Mouse (Mus musculus) limb, embryonic 10.5 days (tissue): ENCODE results near the gene Foxr1. TPM values are rescaled to one million over a fixed set of nuclear protein-coding genes. Genes with fewer than 3 reads are reported as not detected.
"Not testable (repeated sequence)": the region's sequence is repeated elsewhere in the genome, so short reads cannot be mapped to it uniquely, and the experiment has no call there.

Experiments
- DNase-seq: peaks from one replicate; pipeline ENCODE4 v3.0.0-alpha.2; 2017; ENCODE audit warnings: low spot score
- H3K27ac ChIP-seq: fragments of 300-500 bp; sonication (generic); 2 replicates; pipeline ENCODE4 v1.5.1; 2016; ENCODE audit warnings: mild to moderate bottlenecking
- H3K27me3 ChIP-seq: fragments of 300-500 bp; sonication (generic); 2 replicates; pipeline ENCODE4 v1.6.1; 2016; ENCODE audit warnings: low read depth, mild to moderate bottlenecking; ENCODE audit not compliant: poor library complexity, severe bottlenecking
- H3K36me3 ChIP-seq: fragments of 300-500 bp; sonication (generic); 2 replicates; pipeline ENCODE4 v1.6.1; 2016; ENCODE audit warnings: mild to moderate bottlenecking, moderate library complexity
- H3K4me1 ChIP-seq: fragments of 300-500 bp; sonication (generic); 2 replicates; pipeline ENCODE4 v1.6.1; 2016
- H3K4me3 ChIP-seq: fragments of 300-500 bp; sonication (generic); 2 replicates; pipeline ENCODE4 v1.5.1; 2016; ENCODE audit warnings: mild to moderate bottlenecking, moderate library complexity
- H3K9me3 ChIP-seq: fragments of 300-500 bp; sonication (generic); replicated peaks from 2 replicates; pipeline ENCODE4 v1.6.1; 2016; ENCODE audit warnings: mild to moderate bottlenecking
- WGBS: fragments of 180-500 bp; shearing (Covaris S2); methylation state at CpG from one replicate; pipeline ENCODE4 v1.1.7; 2016; 5-methylcytosine and 5-hydroxymethylcytosine counted together
- polyA plus RNA-seq: library from polyadenylated mRNA; unstranded; fragments of >200 nt; fragmentation: Nextera tagmentation; extraction: Ambion mirVana; gene quantifications from 2 replicates; pipeline ENCODE4 v1.2.1, GENCODE M21; 2016

The Foxr1 gene
- polyA plus RNA-seq, 1 experiment from 2014 or later: not detected

DNA sequence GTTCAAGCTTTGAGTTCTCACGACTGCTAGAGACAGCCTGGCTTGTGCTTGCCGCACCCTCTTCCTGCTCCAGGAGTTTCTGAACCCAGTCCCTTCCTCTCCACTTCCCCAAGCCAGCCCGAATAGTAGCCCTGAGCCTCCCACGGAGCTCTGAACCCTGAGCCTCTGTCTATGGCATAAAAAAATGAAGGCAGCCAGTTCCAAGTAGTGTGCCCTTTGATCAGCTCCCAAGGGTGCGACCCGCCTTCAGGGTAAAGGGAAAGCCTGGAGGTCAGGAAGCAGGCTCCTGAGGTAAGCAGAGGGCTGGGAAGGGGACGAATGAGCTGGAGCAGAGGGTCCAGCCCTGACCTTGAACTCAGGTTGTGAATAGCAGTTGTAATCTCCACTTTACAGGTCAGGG is 27.3 kb upstream of the Foxr1 start:
- Histone ChIP-seq H3K4me3 (no peak overlapping the region), H3K9me3 (no peaks in the 10 kb centered on the region), H3K27me3 (peaks cover 17% of the 10 kb centered on the region), H3K36me3 (no peaks in the 10 kb centered on the region), H3K4me1 (0 out of 2 replicates have a peak, but pooled peaks cover 4% of the 10 kb centered on the region), H3K27ac (no peak overlapping the region)
- no peak for DNase-seq
- 61% methylated on average over 7 of the region's 7 CpGs for WGBS

DNA sequence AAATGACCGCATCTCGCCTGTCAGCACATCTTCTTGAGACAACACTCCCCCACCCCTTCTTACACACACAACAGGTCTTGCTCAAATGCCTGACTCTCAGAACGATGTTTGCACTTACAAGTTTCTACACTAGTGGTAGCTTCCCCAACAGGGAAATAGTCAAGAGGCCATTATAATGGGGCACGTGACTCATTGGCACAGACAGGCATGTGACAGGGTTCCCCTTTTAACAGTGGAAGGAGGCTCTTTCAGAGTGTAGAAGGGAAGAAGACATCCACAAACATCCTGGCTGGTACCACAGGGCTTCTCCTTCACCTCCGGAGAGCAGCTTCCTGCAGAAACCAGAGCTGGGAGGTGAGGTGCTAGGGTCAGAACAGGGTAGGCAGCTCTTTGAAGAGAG is 21.0 kb upstream of the Foxr1 start:
- no peaks in the 10 kb centered on the region for H3K9me3 ChIP-seq
- H3K36me3 ChIP-seq: no peaks in the 10 kb centered on the region
- peaks cover 13% of the 10 kb centered on the region for H3K27me3 ChIP-seq
- H3K27ac ChIP-seq: no peak overlapping the region
- peaks cover 7% of the 10 kb centered on the region for H3K4me1 ChIP-seq
- 87% methylated on average over 5 of the region's 5 CpGs for WGBS
- DNase-seq: no peak
- no peak overlapping the region for H3K4me3 ChIP-seq

DNA sequence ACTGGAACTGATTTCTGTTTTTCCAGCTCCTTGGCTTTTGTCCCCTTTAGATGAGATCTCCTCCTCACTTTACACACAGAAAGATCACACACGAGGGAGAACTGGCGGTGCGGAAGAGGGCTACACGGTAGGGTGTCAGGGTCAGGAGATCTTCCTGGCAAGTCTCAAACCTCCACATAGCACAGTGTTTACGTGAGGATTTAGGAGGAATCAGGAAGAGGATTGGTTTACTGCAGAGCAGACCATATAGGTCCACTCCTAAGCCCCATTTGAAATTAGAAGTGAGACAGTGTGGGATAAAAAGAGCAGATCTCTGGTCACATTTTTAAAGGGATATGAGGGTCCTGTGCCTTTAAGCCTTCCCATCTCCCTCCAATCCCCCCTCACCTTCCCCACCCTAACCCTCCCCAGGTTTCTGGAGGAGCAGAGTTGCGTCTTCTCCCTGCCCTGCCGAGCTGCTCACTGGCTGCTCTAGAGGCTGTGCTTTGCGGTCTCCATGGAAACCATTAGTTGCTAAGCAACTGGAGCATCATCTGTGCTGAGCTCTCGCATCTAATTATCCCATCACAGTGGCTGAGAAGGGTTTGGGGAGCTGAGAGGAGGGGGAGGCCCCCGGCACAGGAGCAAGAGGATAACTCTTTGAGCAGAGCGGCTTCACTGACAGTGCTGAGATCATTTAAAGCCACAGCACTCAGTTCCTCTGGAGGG is 16.3 kb upstream of the Foxr1 start:
- no peaks in the 10 kb centered on the region for H3K36me3 ChIP-seq
- H3K4me3 ChIP-seq: no peak overlapping the region
- peak; percentile 62 for DNase-seq
- no peak overlapping the region for H3K27ac ChIP-seq
- H3K4me1 ChIP-seq: peaks cover 20% of the 10 kb centered on the region
- 8% methylated on average over 11 of the region's 11 CpGs for WGBS
- H3K27me3 ChIP-seq: peaks cover 59% of the 10 kb centered on the region
- H3K9me3 ChIP-seq: no peaks in the 10 kb centered on the region

DNA sequence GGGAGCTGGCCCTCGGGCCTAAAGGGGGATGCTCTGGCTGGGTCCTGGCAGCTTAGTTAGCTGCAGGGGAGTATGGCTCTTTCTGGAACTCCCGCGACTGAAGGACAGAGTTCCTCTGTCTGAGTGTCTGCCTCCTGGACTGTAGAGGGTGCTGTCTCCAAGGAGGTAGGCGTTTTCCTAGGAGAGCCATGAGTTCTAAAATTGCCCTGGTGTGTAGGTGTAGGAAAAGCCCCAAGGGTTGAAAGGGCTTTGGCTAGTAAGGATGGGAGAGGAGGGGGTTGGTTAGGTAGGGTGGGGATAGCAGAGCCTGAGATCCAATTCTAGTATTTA is 13.9 kb upstream of the Foxr1 start, which contains the start of gene Upk2:
TSS of gene Upk2 (minus strand) at position 86 of the 330 bp plus-strand sequence.
- Histone ChIP-seq H3K27ac (no peak within 1 kb of the TSS; the same call in 1 of the 2 replicates), H3K36me3 (no peaks in the 10 kb centered on the region), H3K9me3 (no peaks in the 10 kb centered on the region), H3K4me3 (0 out of 2 replicates have a peak within 1 kb of the TSS, but pooled peaks have one; percentile 1), H3K27me3 (peaks cover 60% of the 10 kb centered on the region), H3K4me1 (peaks cover 20% of the 10 kb centered on the region)
- 12% methylated on average over 4 of the region's 4 CpGs for WGBS
- DNase-seq: no peak

DNA sequence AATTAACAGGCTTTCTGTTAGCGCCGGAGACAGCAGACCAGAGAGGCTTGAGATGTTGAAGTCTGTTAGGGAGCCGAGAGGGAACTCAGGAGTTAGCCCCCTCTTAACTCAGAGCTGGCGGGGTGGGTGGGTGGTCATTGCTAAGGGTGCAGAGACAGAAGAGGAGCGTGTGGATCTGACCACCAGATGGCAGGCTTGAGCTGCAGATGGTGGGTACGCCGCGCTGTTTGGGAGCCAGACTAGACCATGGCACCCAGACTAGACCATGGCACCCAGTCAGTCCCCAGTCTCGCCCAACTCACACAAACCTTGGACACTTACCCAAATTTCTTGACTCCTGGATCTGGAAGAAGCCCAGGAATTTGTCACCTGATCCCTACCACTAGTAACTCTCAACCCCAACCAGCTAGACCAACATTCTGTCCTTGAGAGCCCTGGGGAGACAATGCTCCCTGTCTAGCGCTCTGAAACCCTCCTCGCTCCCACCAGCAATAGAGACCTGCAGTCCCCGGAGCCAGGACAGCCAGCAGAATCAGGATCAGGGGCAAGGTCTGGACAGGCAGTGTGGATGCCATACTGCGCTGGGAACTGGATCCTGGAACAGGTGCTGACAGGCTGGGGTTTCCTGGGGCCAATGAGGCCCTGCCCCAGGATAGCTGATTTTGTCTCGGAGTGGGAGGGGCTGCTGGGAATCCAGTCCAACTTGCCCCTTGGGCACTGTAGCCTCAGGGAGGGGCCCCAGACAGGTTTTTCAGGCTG is 13.4 kb upstream of the Foxr1 start:
- WGBS: 10% methylated on average over 14 of the region's 14 CpGs
- 0 out of 2 replicates have a peak overlapping the region, but pooled peaks have one; percentile 1 for H3K4me3 ChIP-seq
- DNase-seq: peak; percentile 93
- no peaks in the 10 kb centered on the region for H3K36me3 ChIP-seq
- peaks cover 20% of the 10 kb centered on the region for H3K4me1 ChIP-seq
- no peaks in the 10 kb centered on the region for H3K9me3 ChIP-seq
- no peak overlapping the region; the same call in 1 of the 2 replicates for H3K27ac ChIP-seq
- H3K27me3 ChIP-seq: peaks cover 60% of the 10 kb centered on the region

DNA sequence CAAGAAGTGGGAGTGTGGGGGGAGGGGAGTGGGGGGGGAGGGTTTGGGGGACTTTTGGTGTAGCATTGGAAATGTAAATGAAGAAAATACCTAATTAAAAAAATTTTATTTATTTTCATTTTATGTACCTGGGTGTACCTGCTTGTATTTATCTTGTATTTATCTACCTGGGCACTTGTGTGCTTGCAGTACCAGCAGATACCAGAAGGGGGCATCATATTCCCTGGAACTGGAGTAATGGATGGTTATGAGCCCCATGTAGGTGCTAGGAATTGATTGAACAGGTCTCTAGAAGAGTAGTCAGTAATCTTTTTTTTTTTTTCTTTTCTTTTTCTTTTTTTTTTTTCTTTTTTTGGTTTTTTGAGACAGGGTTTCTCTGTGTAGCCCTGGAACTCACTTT is 9.5 kb upstream of the Foxr1 start:
- peaks cover 33% of the 10 kb centered on the region for H3K27me3 ChIP-seq
- no peaks in the 10 kb centered on the region for H3K9me3 ChIP-seq
- H3K36me3 ChIP-seq: no peaks in the 10 kb centered on the region
- peaks cover 15% of the 10 kb centered on the region for H3K4me1 ChIP-seq
- no peak overlapping the region for H3K4me3 ChIP-seq
- H3K27ac ChIP-seq: no peak overlapping the region
- DNase-seq: no peak

DNA sequence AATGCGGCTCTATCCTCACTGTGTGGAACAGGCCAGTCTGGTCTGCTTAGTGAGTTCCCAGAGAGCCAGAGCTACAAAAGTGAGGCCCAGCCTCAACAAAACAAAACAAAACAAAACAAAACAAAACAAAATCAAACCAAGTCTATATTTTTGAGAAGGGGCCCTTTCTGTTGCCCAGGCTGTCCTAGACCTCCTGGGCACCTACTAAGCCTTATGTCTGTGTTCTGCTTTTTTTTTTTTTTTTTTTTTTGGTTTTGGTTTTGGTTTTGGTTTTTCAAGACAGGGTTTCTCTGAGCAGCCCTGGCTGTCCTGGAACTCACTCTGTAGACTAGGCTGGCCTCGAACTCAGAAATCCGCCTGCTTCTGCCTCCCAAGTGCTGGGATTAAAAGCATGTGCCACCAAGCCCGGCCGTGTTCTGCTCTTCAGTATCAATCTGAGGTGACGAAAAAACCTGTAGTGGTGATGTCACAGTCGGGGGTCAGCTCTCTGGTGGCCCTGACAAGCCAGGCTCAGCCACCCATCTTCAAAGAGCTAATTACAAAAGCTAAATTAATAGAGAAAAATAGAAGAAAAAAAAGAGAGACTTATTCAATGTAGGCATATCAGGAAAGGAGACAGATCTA is 3.6 kb upstream of the Foxr1 start:
- H3K36me3 ChIP-seq, H3K9me3 ChIP-seq, H3K4me3 ChIP-seq, H3K27ac ChIP-seq, DNase-seq, H3K4me1 ChIP-seq, H3K27me3 ChIP-seq: not testable (repeated sequence)
- WGBS: 87% methylated on average over 7 of the region's 7 CpGs

DNA sequence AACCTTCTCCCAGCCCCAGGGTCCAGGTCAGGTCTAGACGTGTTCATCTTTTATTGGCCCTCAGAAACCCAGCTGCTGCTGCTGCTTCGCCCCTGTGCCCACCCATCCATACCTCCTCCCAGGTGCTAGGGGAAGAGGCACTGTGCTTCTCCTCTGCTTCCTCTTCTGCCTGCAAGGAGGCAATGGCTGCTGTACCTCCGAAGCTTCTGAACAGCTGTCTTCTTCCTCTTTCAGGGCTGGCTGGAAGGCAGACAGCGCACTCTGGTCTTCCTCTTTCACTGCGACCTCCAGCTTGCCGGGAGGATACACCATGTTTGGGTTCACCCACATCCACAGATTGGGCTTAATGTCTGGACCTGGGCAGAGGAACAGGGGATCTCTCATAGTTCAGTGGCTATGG is 5.2 kb downstream of the Foxr1 start:
- Histone ChIP-seq H3K36me3 (no peaks in the 10 kb centered on the region), H3K9me3 (no peaks in the 10 kb centered on the region), H3K27ac (no peak overlapping the region), H3K4me1 (peaks cover 8% of the 10 kb centered on the region), H3K27me3 (no peaks in the 10 kb centered on the region), H3K4me3 (no peak overlapping the region)
- WGBS: 79% methylated on average over 6 of the region's 6 CpGs
- DNase-seq: no peak

DNA sequence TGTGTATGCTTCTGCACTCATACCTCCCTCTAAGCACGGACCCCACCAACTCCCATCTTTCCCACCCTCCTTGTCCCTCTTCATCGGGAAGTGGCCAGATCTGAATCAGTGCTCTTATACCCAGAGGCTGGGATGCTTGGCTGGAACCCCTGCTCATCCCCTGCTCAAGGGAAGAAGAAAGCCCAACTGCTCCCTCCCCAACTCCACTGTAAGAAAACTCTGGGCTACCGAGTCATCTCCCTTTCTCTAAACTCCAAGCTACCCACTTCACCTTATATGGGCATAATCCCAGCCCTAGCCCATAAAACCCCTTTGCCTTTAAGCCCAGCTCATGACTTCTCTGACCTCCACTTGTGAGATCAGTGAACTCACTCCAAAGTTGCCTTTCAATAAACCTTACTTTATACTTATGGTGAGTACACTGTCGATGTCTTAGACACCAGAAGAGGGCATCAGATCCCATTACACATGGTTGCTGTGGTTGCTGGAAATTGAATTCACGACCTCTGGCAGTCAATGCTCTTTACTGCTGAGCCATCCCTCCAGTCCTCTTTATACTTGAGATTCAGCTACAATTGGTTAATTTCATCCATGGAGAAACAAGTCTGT is 8.3 kb downstream of the Foxr1 start:
- no peaks in the 10 kb centered on the region for H3K9me3 ChIP-seq
- 57% methylated on average over 5 of the region's 5 CpGs for WGBS

DNA sequence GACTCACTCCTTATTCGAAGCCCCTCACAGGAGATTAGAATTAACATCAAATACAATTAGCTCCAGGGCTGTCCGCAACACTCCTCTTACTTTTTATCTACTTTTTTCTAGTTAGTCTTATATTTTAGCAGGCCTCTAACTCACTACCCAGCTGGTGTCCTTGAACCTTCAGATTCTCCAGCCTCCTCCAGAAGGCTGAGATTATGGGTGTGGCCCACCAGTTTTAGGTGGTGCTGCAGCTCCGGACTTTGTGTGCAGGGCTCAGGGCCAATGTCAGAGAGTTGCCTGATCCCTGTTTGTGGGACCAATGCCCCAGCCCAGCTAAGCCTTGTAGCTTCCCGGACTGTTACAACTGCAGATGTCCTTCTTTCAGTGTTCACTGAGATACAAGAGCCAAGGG is 17.4 kb downstream of the Foxr1 start:
- 91% methylated on average over 4 of the region's 4 CpGs for WGBS
- Histone ChIP-seq H3K9me3 (no peaks in the 10 kb centered on the region), H3K36me3 (no peaks in the 10 kb centered on the region), H3K4me1 (no peaks in the 10 kb centered on the region), H3K27ac (no peak overlapping the region), H3K27me3 (no peaks in the 10 kb centered on the region), H3K4me3 (no peak overlapping the region)
- no peak for DNase-seq

More for the DNA sequence above, 8.3 kb downstream of the Foxr1 start:
- Histone ChIP-seq H3K27ac (no peak overlapping the region), H3K27me3 (no peaks in the 10 kb centered on the region), H3K36me3 (no peaks in the 10 kb centered on the region), H3K4me1 (peaks cover 8% of the 10 kb centered on the region), H3K4me3 (no peak overlapping the region)
- no peak for DNase-seq

DNA sequence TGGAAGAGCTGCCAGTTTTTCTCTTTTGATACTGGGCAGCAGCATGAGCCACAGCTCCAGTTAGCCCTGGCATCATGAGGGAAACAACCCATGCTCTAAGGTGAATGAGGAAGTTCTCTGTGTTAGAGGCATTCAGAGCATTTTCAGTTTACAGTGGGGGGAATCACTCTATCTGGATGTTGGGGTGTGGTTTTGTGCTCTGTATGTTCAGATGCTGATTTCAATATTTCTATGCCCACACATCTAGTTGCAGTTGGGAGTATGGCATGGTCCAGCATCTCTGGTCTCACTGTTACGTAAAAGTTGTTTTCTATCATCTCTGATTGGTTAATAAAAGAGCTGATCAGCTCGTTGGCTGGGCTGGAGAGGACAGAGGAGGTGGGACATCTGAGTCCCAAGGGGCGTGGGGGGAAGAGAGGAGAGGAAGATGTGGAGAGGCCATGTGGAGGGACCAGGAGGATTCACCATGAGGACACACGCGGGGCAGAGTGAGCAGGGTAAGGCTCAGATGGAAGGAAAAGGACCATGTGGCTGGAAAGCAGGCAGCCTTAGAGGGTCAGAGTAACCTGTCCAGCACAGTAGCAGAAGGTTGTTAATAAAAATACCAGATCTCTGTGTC is 20.5 kb downstream of the Foxr1 start:
- Histone ChIP-seq H3K9me3 (no peaks in the 10 kb centered on the region), H3K27me3 (no peaks in the 10 kb centered on the region), H3K27ac (no peak overlapping the region), H3K4me3 (no peak overlapping the region), H3K4me1 (peaks cover 7% of the 10 kb centered on the region), H3K36me3 (peaks cover 12% of the 10 kb centered on the region)
- 83% methylated on average over 5 of the region's 5 CpGs for WGBS
- no peak for DNase-seq

DNA sequence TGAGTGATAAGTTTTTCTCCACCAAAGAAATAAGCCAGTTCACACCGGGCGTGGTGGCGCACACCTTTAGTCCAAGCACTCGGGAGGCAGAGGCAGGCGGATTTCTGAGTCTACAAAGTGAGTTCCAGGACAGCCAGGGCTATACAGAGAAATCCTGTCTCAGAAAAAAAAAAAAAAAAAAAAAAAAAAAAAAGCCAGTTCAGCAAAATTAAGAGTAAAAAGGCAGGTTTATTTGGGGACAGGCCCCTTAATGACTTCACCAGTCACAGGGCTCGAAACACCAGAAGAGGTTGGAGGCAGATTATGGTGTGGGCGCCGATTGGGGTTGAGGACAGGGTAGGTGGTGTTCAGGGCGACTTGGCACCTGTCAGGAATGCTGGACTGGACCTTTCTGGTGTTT is 21.2 kb downstream of the Foxr1 start:
- peaks cover 16% of the 10 kb centered on the region for H3K36me3 ChIP-seq
- not testable (repeated sequence) for H3K4me1 ChIP-seq, H3K27me3 ChIP-seq, H3K9me3 ChIP-seq, H3K27ac ChIP-seq, H3K4me3 ChIP-seq, DNase-seq
- WGBS: 93% methylated on average over 9 of the region's 9 CpGs
